Mouse (Mus musculus): ENCODE measurements around the gene Reep3. TPM values are rescaled to one million over a fixed set of nuclear protein-coding genes. Genes with fewer than 3 reads are reported as not detected.

Reep3 gene
- total and polyA plus RNA-seq, 3 experiments = 21.8 to 23.3 (median 23.2) TPM

DNA sequence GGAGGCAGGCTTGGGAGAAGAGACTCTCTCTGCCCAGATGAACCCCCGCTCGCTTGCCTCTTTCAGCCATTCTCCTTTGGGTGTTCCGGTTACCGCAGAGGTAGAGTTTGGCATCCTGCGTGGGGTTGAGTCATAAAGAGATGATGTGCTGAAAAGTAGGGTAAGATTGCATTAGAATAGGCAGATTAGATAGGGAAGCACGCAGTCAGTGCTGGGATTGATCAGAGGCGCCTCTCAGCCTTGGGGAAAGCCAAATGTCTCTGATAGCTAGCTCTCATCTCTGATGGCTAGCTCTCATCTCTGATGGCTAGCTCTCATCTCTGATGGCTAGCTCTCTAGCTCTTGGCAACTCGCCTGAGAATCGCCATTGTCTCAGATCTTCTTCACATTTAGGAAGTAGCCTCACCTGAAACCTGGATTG is 4.1 kb upstream of the Reep3 start (continued):
- TF ChIP-seq MXI1 (IDR thresholded peaks at IDR 0.05; ENCODE audit: low read depth, low read length) (peak; percentile 14; the same call in 1 of the 2 replicates), RAD21 (IDR thresholded peaks at IDR 0.05; ENCODE audit: low read depth, low read length) (no peak), JUND (conservative IDR thresholded peaks at IDR 0.05; ENCODE audit: low read depth, low read length) (no peak), IRF4 (IDR thresholded peaks at IDR 0.05; ENCODE audit: low read depth, low read length) (peak; percentile 65), SMC3 (IDR thresholded peaks at IDR 0.05; ENCODE audit: low read depth, low read length) (no peak; the same call in 1 of the 2 replicates)

DNA sequence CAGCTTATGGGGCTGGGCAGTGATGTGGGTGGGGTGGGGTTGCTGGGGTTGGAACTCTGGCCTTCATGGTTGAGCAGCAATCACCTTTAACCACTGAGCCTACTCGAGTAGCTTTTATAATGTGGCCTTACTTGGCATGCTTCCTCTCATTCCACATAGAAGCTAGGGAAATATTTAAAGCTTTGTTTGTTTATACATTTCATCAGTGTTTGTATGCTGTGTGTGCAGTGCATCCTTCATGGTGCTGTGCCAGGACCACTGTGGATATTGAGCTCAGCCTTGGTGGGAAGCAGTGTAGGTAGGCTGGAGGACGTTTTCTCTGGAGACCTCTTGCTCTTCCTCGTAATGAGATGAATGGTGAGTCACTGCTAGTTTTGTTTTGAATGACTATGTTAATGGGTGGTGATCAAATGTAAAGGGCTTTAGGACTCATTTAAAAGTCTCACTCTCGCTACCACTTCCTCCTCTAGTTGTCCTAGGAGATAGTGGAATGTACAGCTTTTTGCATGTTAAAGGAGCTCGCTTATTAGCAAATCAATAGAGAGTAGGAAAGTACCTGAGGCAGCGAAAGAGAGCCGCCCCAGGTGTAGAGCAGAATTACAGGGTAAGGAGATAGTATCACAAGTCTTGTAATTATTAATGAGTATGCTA is 3.4 kb upstream of the Reep3 start:
- Histone ChIP-seq H3K27me3 (replicated peaks) (no peaks in the 10 kb centered on the region), H3K27ac (ENCODE audit: insufficient read depth, low read depth) (peak overlapping the region; percentile 94), H3K9ac (ENCODE audit: insufficient read depth, low read depth) (peak overlapping the region; percentile 74; the same call in 1 of the 2 replicates), H3K9me3 (replicated peaks; ENCODE audit: low read length) (no peaks in the 10 kb centered on the region), H3K36me3 (replicated peaks in 1 of 2; ENCODE audit: control insufficient read depth in 1 of 2, insufficient read depth in 1 of 2, low read length in 1 of 2) (peaks cover 3 to 28% of the 10 kb centered on the region in 2 experiments), H3K4me1 (ENCODE audit: control insufficient read depth in 1 of 2, insufficient read depth in 2 of 2) (peaks cover 24 to 70% of the 10 kb centered on the region in 2 experiments), H3K4me3 (replicated peaks in 1 of 3; ENCODE audit: low read depth in 2 of 3, low read length in 2 of 3, poor library complexity in 1 of 3) (peak overlapping the region in 1 of 3 experiments; percentile 17), H3K4me2 (ENCODE audit: insufficient read depth, low read depth, poor library complexity, severe bottlenecking) (peak overlapping the region; percentile 99; the same call in 1 of the 2 replicates), H3K79me2 (replicated peaks; ENCODE audit: control insufficient read depth, extremely low read depth, insufficient read depth, poor library complexity, severe bottlenecking) (peaks cover 87% of the 10 kb centered on the region)
- peak; percentile 85 for DNase-seq (ENCODE audit: extremely low read depth)
- dilution Hi-C loops (cut with MboI; ENCODE audit: extremely low pct_ligation_motif_present, extremely low pct_unique_long_range_greater_than_20kb, low sequenced_read_pairs) = no loop called here
- in situ Hi-C loops (cut with MboI; ENCODE audit: low pct_ligation_motif_present, low pct_unique_long_range_greater_than_20kb, low sequenced_read_pairs) = no loop called here
- TF ChIP-seq ZKSCAN1 (IDR thresholded peaks at IDR 0.05; ENCODE audit: borderline replicate concordance, low read depth, low read length) (no peak), BHLHE40 (IDR thresholded peaks at IDR 0.05; ENCODE audit: low read depth, low read length) (peak; percentile 81), GABPA (IDR thresholded peaks at IDR 0.05; ENCODE audit: insufficient replicate concordance, low read depth, low read length) (no peak), HCFC1 (IDR thresholded peaks at IDR 0.05; ENCODE audit: low read depth, low read length) (0 out of 2 replicates have a peak, but pooled peaks have one; percentile 13), ZNF384 (IDR thresholded peaks at IDR 0.05; ENCODE audit: low read depth, low read length) (0 out of 2 replicates have a peak, but pooled peaks have one; percentile 1), RCOR1 (conservative IDR thresholded peaks at IDR 0.05; ENCODE audit: low read depth, low read length) (peak; percentile 69; the same call in 1 of the 2 replicates), USF1 (IDR thresholded peaks at IDR 0.05; ENCODE audit: low read depth, low read length) (no peak), ZC3H11A (IDR thresholded peaks at IDR 0.05; ENCODE audit: low read depth, low read length) (no peak), CHD2 (IDR thresholded peaks at IDR 0.05; ENCODE audit: low read length) (peak; percentile 45; the same call in 1 of the 2 replicates), RAD21 (IDR thresholded peaks at IDR 0.05; ENCODE audit: low read depth, low read length) (peak; percentile 34), TBP (conservative IDR thresholded peaks at IDR 0.05; ENCODE audit: low read depth, low read length) (0 out of 2 replicates have a peak, but pooled peaks have one; percentile 60), MAFK (IDR thresholded peaks at IDR 0.05; ENCODE audit: insufficient replicate concordance, low read length) (peak; percentile 65; the same call in 1 of the 2 replicates), TCF12 (IDR thresholded peaks at IDR 0.05; ENCODE audit: low read depth, low read length) (peak; percentile 52; the same call in 1 of the 2 replicates), JUND (conservative IDR thresholded peaks at IDR 0.05; ENCODE audit: low read depth, low read length) (peak; percentile 92), POLR2A (IDR thresholded peaks at IDR 0.05; ENCODE audit: low read depth, low read length) (peak; percentile 34; the same call in 1 of the 2 replicates), ELF1 (IDR thresholded peaks at IDR 0.05; ENCODE audit: low read depth, low read length) (peak; percentile 70; the same call in 1 of the 2 replicates), CHD1 (IDR thresholded peaks at IDR 0.05; ENCODE audit: low read depth, low read length) (no peak), E2F4 (IDR thresholded peaks at IDR 0.05; ENCODE audit: insufficient replicate concordance, low read depth, low read length) (no peak), USF2 (conservative IDR thresholded peaks at IDR 0.05; ENCODE audit: low read depth, low read length) (no peak), ETS1 (conservative IDR thresholded peaks at IDR 0.05; ENCODE audit: low read depth, low read length) (peak; percentile 91), UBTF (IDR thresholded peaks at IDR 0.05; ENCODE audit: low read depth, low read length) (0 out of 2 replicates have a peak, but pooled peaks have one; percentile 32), MAX (IDR thresholded peaks at IDR 0.05; ENCODE audit: low read length) (peak; percentile 36; the same call in 1 of the 2 replicates), MYC (IDR thresholded peaks at IDR 0.05; ENCODE audit: low read depth, low read length) (no peak), NELFE (IDR thresholded peaks at IDR 0.05; ENCODE audit: low read depth, low read length) (no peak), MEF2A (IDR thresholded peaks at IDR 0.05; ENCODE audit: borderline replicate concordance, low read depth, low read length) (peak; percentile 82), KAT2A (IDR thresholded peaks at IDR 0.05; ENCODE audit: insufficient replicate concordance, low read length) (no peak), JUN (IDR thresholded peaks at IDR 0.05; ENCODE audit: insufficient read depth, low read depth, low read length) (peak; percentile 91), NRF1 (IDR thresholded peaks at IDR 0.05; ENCODE audit: low read depth, low read length) (no peak), PAX5 (IDR thresholded peaks at IDR 0.05; ENCODE audit: low read length) (no peak), CTCF (conservative IDR thresholded peaks at IDR 0.05 in 1 of 2, IDR thresholded peaks at IDR 0.05 in 1 of 2; ENCODE audit: low read depth in 2 of 2, low read length in 2 of 2) (peak in 1 of 2 experiments; percentile 53; a peak in 2 of 4 replicates), ZMIZ1 (IDR thresholded peaks at IDR 0.05; ENCODE audit: low read depth, low read length) (no peak), EP300 (IDR thresholded peaks at IDR 0.05; ENCODE audit: low read length) (peak; percentile 87), SMC3 (IDR thresholded peaks at IDR 0.05; ENCODE audit: low read depth, low read length) (peak; percentile 30; the same call in 1 of the 2 replicates)

Data from CH12.LX (cell line).